Mouse (Mus musculus) midbrain, embryonic 12.5 days (tissue): Measurements from ENCODE around the gene Zic3. TPM values are rescaled to one million over a fixed set of nuclear protein-coding genes. Genes with fewer than 3 reads are reported as not detected.

Source experiments
- ATAC-seq: fragments of 200-750 bp; cut with Nextera tagmentation; 2 replicates; pipeline ENCODE4 v1.8.0; 2017; ENCODE audit warnings: low read depth, moderate TSS enrichment, moderate library complexity; ENCODE audit not compliant: low FRiP score
- H3K27ac ChIP-seq: fragments of 300-500 bp; sonication (generic); replicated peaks from 2 replicates; pipeline ENCODE4 v1.5.1; 2016; ENCODE audit warnings: mild to moderate bottlenecking
- H3K27me3 ChIP-seq: fragments of 300-500 bp; sonication (generic); 2 replicates; pipeline ENCODE4 v1.6.1; 2016; ENCODE audit warnings: mild to moderate bottlenecking
- H3K36me3 ChIP-seq: fragments of 300-500 bp; sonication (generic); 2 replicates; pipeline ENCODE4 v1.6.1; 2016
- H3K4me1 ChIP-seq: fragments of 300-500 bp; sonication (generic); 2 replicates; pipeline ENCODE4 v1.6.1; 2016
- H3K4me2 ChIP-seq: fragments of 300-500 bp; sonication (generic); replicated peaks from 2 replicates; pipeline ENCODE4 v1.6.1; 2016; ENCODE audit warnings: mild to moderate bottlenecking, moderate library complexity
- H3K4me3 ChIP-seq: fragments of 300-500 bp; sonication (generic); 2 replicates; pipeline ENCODE4 v1.5.1; 2016; ENCODE audit warnings: mild to moderate bottlenecking
- H3K9ac ChIP-seq: fragments of 300-500 bp; sonication (generic); replicated peaks from 2 replicates; pipeline ENCODE4 v1.6.1; 2016; ENCODE audit warnings: mild to moderate bottlenecking, moderate library complexity
- H3K9me3 ChIP-seq: fragments of 300-500 bp; sonication (generic); 2 replicates; pipeline ENCODE4 v1.6.1; 2016; ENCODE audit warnings: mild to moderate bottlenecking
- WGBS: fragments of 180-500 bp; shearing (Covaris S2); methylation state at CpG from one replicate; pipeline ENCODE4 v1.1.7; 2016; 5-methylcytosine and 5-hydroxymethylcytosine counted together
- polyA plus RNA-seq: library from polyadenylated mRNA; unstranded; fragments of >200 nt; fragmentation: Nextera tagmentation; extraction: Ambion mirVana; gene quantifications from 2 replicates; pipeline ENCODE4 v1.2.1, GENCODE M21; 2016

Zic3 gene
- polyA plus RNA-seq, 1 experiment from 2014 or later: 38.8 TPM

DNA sequence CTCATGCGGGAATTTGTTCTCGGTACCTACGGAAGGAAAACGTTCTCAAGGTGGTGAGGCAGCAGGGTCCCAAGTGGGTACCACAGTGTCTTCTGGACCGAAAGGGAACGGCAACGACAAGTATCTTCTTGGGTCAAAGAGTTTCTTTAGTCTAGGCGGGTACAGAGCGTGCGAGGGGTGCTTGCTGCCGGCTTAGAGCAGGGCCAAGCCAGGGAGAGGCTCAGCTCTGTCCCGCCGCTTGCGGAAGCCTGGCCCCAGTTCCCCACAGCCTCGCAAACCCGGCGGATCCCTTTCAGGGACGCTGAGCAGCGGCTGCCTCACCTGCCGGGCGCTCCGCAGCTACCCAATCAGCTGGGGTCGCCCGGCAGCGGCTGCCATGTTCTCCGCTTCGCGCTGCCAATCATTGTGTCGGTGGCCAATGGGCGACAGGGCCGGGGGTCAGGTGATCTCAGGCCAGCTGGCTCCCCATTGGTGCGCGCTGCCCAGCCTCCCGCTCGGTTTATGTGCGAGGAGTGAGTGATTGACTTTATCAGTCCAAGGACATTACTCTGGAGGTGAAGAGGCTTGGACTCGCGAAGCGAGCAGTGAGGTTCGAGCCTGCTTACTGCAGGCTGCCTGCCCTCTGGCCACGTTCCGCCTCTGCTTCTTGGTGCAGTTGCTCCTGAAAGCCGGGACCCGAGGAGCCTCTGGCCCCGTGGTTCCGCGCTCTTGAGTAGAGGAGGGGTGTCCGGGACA lies 7.8 kb downstream of the Zic3 start:
- no peaks in the 10 kb centered on the region for H3K36me3 ChIP-seq
- peak overlapping the region; percentile 56 for H3K4me2 ChIP-seq
- peaks cover 18% of the 10 kb centered on the region for H3K27me3 ChIP-seq
- H3K27ac ChIP-seq: peak overlapping the region; percentile 86
- peak overlapping the region; percentile 73 for H3K9ac ChIP-seq
- no peaks in the 10 kb centered on the region for H3K9me3 ChIP-seq
- ATAC-seq: peak; percentile 97
- peak overlapping the region; percentile 56 for H3K4me3 ChIP-seq
- no peaks in the 10 kb centered on the region for H3K4me1 ChIP-seq
- WGBS: 19% methylated on average over 48 of the region's 48 CpGs

GRCm38 (mm10) chrX:58030835-58031670 lies 8.6 kb downstream of the Zic3 start:
- H3K27ac ChIP-seq: peak overlapping the region; percentile 86
- H3K9me3 ChIP-seq: no peaks in the 10 kb centered on the region
- no peaks in the 10 kb centered on the region for H3K4me1 ChIP-seq
- peak overlapping the region; percentile 56 for H3K4me2 ChIP-seq
- peak overlapping the region; percentile 56 for H3K4me3 ChIP-seq
- H3K27me3 ChIP-seq: peaks cover 12% of the 10 kb centered on the region
- no peaks in the 10 kb centered on the region for H3K36me3 ChIP-seq
- H3K9ac ChIP-seq: peak overlapping the region; percentile 73
- WGBS: 29% methylated on average over 56 of the region's 56 CpGs
- peak; percentile 47 for ATAC-seq

DNA sequence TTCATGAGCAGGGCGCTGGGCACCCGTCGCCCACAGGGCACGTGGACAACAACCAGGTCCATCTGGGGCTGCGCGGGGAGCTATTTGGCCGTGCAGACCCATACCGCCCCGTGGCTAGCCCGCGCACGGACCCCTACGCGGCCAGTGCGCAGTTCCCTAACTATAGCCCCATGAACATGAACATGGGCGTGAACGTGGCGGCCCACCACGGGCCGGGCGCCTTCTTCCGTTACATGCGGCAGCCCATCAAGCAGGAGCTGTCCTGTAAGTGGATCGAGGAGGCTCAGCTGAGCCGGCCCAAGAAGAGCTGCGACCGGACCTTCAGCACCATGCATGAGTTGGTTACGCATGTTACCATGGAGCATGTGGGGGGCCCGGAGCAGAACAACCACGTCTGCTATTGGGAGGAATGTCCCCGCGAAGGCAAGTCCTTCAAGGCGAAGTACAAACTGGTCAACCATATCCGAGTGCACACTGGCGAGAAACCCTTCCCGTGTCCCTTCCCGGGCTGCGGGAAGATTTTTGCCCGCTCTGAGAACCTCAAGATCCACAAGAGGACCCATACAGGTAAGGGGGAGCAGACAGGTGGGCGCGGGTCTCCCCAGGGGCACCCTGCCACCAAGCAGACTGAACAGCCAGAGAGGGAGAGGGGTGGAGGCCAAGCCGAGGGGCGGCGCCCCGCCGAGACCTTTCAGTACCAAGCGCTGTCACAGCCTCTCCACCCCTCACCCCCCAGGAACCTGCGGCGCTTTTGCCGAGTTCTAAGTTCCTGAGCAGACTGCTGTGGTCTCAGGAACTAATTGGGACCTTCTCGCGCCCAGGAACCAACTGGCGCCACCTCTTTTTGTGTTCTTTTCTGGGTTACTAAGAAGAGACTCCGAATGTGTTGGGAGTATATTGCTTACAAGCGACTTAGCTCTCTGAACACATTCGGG lies 9.4 kb downstream of the Zic3 start:
- H3K4me3 ChIP-seq: peak overlapping the region; percentile 56
- peaks cover 12% of the 10 kb centered on the region for H3K27me3 ChIP-seq
- H3K9me3 ChIP-seq: no peaks in the 10 kb centered on the region
- H3K9ac ChIP-seq: peak overlapping the region; percentile 73
- H3K27ac ChIP-seq: peak overlapping the region; percentile 86
- H3K4me2 ChIP-seq: peak overlapping the region; percentile 56
- no peak for ATAC-seq
- H3K4me1 ChIP-seq: no peaks in the 10 kb centered on the region
- 19% methylated on average over 54 of the region's 56 CpGs for WGBS
- H3K36me3 ChIP-seq: no peaks in the 10 kb centered on the region

DNA sequence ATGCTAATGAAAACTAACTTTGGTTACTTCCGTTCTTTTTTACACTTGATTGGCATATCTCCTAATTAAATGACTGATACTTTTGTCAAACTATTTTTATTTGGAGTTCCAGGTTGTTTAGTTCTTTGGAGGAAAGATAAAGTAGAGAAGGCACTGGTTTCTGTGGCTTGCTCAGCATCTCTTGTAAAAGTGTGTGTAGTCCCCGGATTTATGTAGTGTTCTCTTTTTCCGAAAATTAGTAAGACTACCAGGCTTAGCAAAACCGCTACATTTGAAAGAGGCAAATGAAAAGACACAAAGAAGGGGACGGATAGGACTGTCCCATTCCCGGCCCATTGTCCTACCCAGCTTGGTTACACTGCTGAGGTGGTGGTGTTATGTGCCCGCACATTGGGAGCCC lies 10.1 kb downstream of the Zic3 start:
- H3K27ac ChIP-seq: peak overlapping the region; percentile 86

GRCm38 (mm10) chrX:58033521-58033920 lies 11.0 kb downstream of the Zic3 start:
- WGBS: 20% methylated on average over 22 of the region's 22 CpGs
- no peaks in the 10 kb centered on the region for H3K36me3 ChIP-seq
- no peaks in the 10 kb centered on the region for H3K9me3 ChIP-seq
- peak overlapping the region; percentile 56 for H3K4me3 ChIP-seq
- ATAC-seq: no peak
- H3K27ac ChIP-seq: peak overlapping the region; percentile 86
- peak overlapping the region; percentile 73 for H3K9ac ChIP-seq
- peak overlapping the region; percentile 56 for H3K4me2 ChIP-seq
- H3K27me3 ChIP-seq: peaks cover 6% of the 10 kb centered on the region; the same call in 1 of the 2 replicates
- no peaks in the 10 kb centered on the region for H3K4me1 ChIP-seq

More for the DNA sequence above, 10.1 kb downstream of the Zic3 start:
- ATAC-seq: no peak
- Histone ChIP-seq H3K4me2 (peak overlapping the region; percentile 56), H3K4me3 (peak overlapping the region; percentile 56), H3K27me3 (peaks cover 11% of the 10 kb centered on the region), H3K9ac (peak overlapping the region; percentile 73), H3K36me3 (no peaks in the 10 kb centered on the region), H3K9me3 (no peaks in the 10 kb centered on the region), H3K4me1 (no peaks in the 10 kb centered on the region)
- 17% methylated on average over 7 of the region's 7 CpGs for WGBS

DNA sequence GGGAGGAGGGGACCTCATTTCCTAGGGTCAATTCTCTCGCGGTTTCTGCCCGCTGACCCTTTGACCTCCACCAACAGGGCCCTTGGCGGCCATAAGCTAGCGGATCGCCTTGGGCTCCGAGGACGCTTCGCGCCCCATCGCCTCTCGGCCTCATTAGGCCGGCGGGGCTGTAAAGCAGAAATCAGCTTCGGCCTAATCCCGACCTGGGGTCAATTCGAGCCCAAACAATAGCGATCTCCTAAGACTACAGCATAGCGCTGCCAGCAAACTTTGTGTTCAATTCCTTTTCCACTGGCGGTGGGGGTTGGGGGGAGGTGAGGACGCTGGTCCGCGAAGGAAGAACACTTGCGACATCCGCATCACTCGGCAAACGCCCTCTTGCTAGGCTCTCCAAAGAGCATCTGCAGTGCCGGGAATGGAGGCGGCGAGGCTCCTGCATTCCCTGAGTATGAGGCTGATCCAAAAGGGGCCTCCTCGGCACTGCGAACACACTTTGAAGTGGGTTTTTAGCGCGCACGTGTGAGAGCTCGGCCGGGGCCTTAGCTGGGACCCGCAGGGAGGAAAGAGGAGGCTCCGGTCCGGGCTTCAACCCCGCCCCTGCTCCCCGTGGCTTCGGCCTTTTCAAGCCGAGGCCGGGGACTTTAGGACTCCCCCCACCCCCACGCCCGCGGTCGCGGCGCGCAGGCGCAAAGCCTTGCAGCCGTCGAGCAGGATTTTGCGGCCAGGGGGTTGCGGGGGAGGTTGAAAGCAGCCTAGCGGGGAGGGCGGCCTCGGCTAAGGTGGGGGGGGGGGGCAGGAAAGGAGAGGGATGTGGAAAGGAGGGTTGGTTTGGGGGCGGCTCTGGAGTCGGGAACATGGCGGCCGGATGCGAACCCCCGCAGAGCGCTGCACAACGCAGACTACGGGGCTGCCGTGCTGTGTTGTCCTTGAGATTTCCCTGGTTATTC lies 15.8 kb downstream of the Zic3 start:
- Histone ChIP-seq H3K36me3 (no peaks in the 10 kb centered on the region), H3K9ac (peak overlapping the region; percentile 44), H3K4me1 (no peaks in the 10 kb centered on the region), H3K27ac (peak overlapping the region; percentile 82), H3K4me2 (peak overlapping the region; percentile 50), H3K27me3 (0 out of 2 replicates have a peak, but pooled peaks cover 6% of the 10 kb centered on the region), H3K4me3 (peak overlapping the region; percentile 40), H3K9me3 (no peaks in the 10 kb centered on the region)
- ATAC-seq: peak; percentile 93
- 23% methylated on average over 55 of the region's 70 CpGs for WGBS

DNA sequence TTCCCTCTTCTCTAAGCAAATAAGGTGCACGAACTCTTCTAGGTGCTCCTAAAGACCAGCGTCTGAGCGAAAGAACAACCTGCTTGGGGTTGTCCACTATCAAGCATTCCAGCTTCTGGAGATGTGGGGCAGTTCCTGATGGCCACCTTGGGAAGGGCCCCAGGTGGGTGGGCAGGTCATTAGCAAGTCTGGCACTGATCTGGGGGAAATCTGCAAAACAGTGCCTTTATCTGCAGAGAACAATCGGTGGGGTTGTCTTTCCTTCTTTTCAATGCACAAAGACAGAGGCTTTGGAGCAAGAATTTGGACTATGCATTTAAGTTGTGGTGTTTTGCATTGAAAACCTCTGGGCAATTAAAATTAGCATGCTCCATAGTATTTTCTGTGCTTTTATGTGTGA lies 17.2 kb downstream of the Zic3 start:
- H3K9me3 ChIP-seq: no peaks in the 10 kb centered on the region
- no peak overlapping the region for H3K4me3 ChIP-seq
- H3K4me2 ChIP-seq: 0 out of 2 replicates have a peak overlapping the region, but pooled peaks have one; percentile 50
- 0 out of 2 replicates have a peak, but pooled peaks cover 6% of the 10 kb centered on the region for H3K27me3 ChIP-seq
- no peaks in the 10 kb centered on the region for H3K4me1 ChIP-seq
- no peaks in the 10 kb centered on the region for H3K36me3 ChIP-seq
- ATAC-seq: no peak
- 0 out of 2 replicates have a peak overlapping the region, but pooled peaks have one; percentile 6 for H3K27ac ChIP-seq
- H3K9ac ChIP-seq: no peak overlapping the region
- WGBS: 18% methylated on average over 4 of the region's 4 CpGs

DNA sequence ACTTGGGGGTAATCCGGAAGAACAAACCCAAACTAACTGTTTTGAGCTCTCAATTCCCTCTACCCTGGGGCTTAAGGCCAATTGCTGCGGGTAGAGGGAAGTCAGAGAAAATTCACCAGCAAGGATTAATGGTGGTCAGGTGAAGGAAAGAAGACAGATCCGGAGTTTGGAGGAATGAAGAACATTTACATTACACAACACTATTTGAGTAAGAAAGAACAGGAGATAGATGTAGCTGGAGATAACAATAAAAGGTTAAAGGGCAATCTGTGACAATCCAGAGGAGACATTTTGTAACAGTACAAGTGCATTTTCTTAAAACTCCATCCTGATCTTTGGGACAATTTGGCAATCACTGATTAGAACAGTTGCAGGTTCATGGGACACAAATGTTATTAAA lies 19.4 kb downstream of the Zic3 start:
- no peak overlapping the region for H3K27ac ChIP-seq
- WGBS: 48% methylated on average over 3 of the region's 3 CpGs
- no peak overlapping the region for H3K9ac ChIP-seq
- H3K27me3 ChIP-seq: 0 out of 2 replicates have a peak, but pooled peaks cover 6% of the 10 kb centered on the region
- H3K4me1 ChIP-seq: no peaks in the 10 kb centered on the region
- H3K9me3 ChIP-seq: no peaks in the 10 kb centered on the region
- ATAC-seq: no peak
- no peak overlapping the region for H3K4me3 ChIP-seq
- no peaks in the 10 kb centered on the region for H3K36me3 ChIP-seq
- H3K4me2 ChIP-seq: no peak overlapping the region

- WGBS: 75% methylated on average over 4 of the region's 4 CpGs
- no peak overlapping the region for H3K4me3 ChIP-seq
- H3K4me2 ChIP-seq: no peak overlapping the region
- H3K4me1 ChIP-seq: no peaks in the 10 kb centered on the region
- H3K36me3 ChIP-seq: no peaks in the 10 kb centered on the region
- no peak overlapping the region for H3K9ac ChIP-seq
- ATAC-seq: no peak
- H3K27me3 ChIP-seq: 0 out of 2 replicates have a peak, but pooled peaks cover 4% of the 10 kb centered on the region
- H3K9me3 ChIP-seq: no peaks in the 10 kb centered on the region
- H3K27ac ChIP-seq: no peak overlapping the region
Measured at GRCm38 (mm10) chrX:58042512-58042911, 20.0 kb downstream of the Zic3 start.
